Mouse (Mus musculus) stomach, postnatal 0 days (tissue): ENCODE data around the gene Tpgs1.

Source experiments
- CTCF ChIP-seq: IDR thresholded peaks from 2 replicates; pipeline ENCODE4 v1.5.1; 2016; ENCODE audit warnings: antibody characterized with exemption, low read depth, mild to moderate bottlenecking, moderate library complexity
- EP300 ChIP-seq: optimal IDR thresholded peaks from 2 replicates; pipeline ENCODE3; 2016; ENCODE audit warnings: antibody characterized with exemption

DNA sequence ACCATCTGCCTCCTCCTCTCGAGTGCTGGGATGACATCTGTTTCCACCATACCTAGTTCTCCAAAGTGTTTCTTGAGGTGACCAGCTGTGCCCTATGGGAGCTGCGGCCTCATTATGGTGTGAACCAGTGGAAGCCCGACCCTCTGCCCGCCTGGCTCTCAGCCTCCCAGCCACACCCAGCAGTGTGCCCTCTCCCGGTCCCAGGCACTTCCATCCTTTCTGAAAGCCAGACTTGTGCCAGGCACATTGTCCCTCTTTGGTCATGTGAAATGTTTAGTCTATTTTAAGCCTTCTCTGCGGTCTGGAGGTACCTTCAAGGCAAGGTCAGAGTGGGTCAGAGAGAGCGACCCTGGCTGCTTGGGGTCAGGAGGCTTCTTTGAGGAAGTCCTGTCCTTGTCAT lies 54.5 kb downstream of the Tpgs1 start:
- no peak for TF ChIP-seq CTCF
- no peak for TF ChIP-seq EP300
